Mouse (Mus musculus) CH12.LX (cell line): Measurements from ENCODE around the gene Ccdc162. TPM values are rescaled to one million over a fixed set of nuclear protein-coding genes. Genes with fewer than 3 reads are reported as not detected.

Experiments used
- DNase-seq: peaks from one replicate; pipeline ENCODE4 v3.0.0-alpha.2; 2013; ENCODE audit errors: extremely low read depth
- H3K27ac ChIP-seq: 2 replicates; pipeline ENCODE4 v1.5.1; 2012; ENCODE audit warnings: low read depth, mild to moderate bottlenecking, control low read depth, moderate library complexity; ENCODE audit not compliant: insufficient read depth
- H3K27me3 ChIP-seq: replicated peaks from 2 replicates; pipeline ENCODE3; 2012; ENCODE audit warnings: inconsistent platforms
- H3K36me3 ChIP-seq, 2 experiments: replicated peaks in 1 of 2; 2 replicates each; pipeline versions ENCODE3 to v1.6.1; 2012; ENCODE audit warnings: inconsistent platforms in 1 of 2, low read length in 1 of 2, mild to moderate bottlenecking in 1 of 2, mixed read lengths in 1 of 2, moderate library complexity in 1 of 2; ENCODE audit not compliant: control insufficient read depth in 1 of 2, insufficient read depth in 1 of 2
- H3K4me1 ChIP-seq, 2 experiments: 2 replicates each; pipeline ENCODE4 v1.6.1; 2012; ENCODE audit warnings: inconsistent platforms in 1 of 2, moderate library complexity in 1 of 2; ENCODE audit not compliant: insufficient read depth in 2 of 2, control insufficient read depth in 1 of 2
- H3K4me2 ChIP-seq: 2 replicates; pipeline ENCODE4 v1.6.1; 2012; ENCODE audit warnings: low read depth, mild to moderate bottlenecking, control low read depth; ENCODE audit not compliant: poor library complexity, insufficient read depth, severe bottlenecking
- H3K4me3 ChIP-seq, 3 experiments: fragments of 150-350 bp in 1 of 3; sonication (generic) in 1 of 3; replicated peaks in 1 of 3; 2 replicates each; pipeline versions ENCODE3 to v1.5.1; 2011 to 2012; ENCODE audit warnings: low read depth in 2 of 3, low read length in 2 of 3, mild to moderate bottlenecking in 2 of 3, moderate library complexity in 2 of 3, control low read depth in 1 of 3, improper control_type of control experiment in 1 of 3, inconsistent platforms in 1 of 3, mixed read lengths in 1 of 3; ENCODE audit not compliant: poor library complexity in 1 of 3
- H3K79me2 ChIP-seq: replicated peaks from 2 replicates; pipeline ENCODE4 v1.6.1; 2012; ENCODE audit warnings: mild to moderate bottlenecking, moderate library complexity; ENCODE audit not compliant: control insufficient read depth, poor library complexity, insufficient read depth, severe bottlenecking; ENCODE audit errors: extremely low read depth
- H3K9ac ChIP-seq: 2 replicates; pipeline ENCODE4 v1.6.1; 2012; ENCODE audit warnings: low read depth, mild to moderate bottlenecking, control low read depth, moderate library complexity; ENCODE audit not compliant: insufficient read depth
- H3K9me3 ChIP-seq: replicated peaks from 2 replicates; pipeline ENCODE3; 2012; ENCODE audit warnings: low read length, inconsistent platforms, mixed read lengths
- BHLHE40 ChIP-seq: IDR thresholded peaks from 2 replicates; pipeline ENCODE4 v1.6.1; 2011; ENCODE audit warnings: mild to moderate bottlenecking, low read depth, low read length, improper control_type of control experiment
- CHD1 ChIP-seq: IDR thresholded peaks from 2 replicates; pipeline ENCODE4 v1.6.1; 2012; ENCODE audit warnings: low read depth, low read length, improper control_type of control experiment, inconsistent platforms
- CHD2 ChIP-seq: IDR thresholded peaks from 2 replicates; pipeline ENCODE4 v1.6.1; 2011; ENCODE audit warnings: low read length, improper control_type of control experiment
- ELF1 ChIP-seq: IDR thresholded peaks from 2 replicates; pipeline ENCODE4 v1.6.1; 2014; ENCODE audit warnings: low read depth, mild to moderate bottlenecking, inconsistent platforms, low read length, improper control_type of control experiment
- EP300 ChIP-seq: IDR thresholded peaks from 2 replicates; pipeline ENCODE4 v1.6.1; 2011; ENCODE audit warnings: low read length, improper control_type of control experiment
- IRF4 ChIP-seq: IDR thresholded peaks from 2 replicates; pipeline ENCODE4 v1.6.1; 2014; ENCODE audit warnings: low read depth, mild to moderate bottlenecking, inconsistent platforms, low read length, improper control_type of control experiment
- MAFK ChIP-seq: IDR thresholded peaks from 2 replicates; pipeline ENCODE4 v1.6.1; 2011; ENCODE audit warnings: low read length, improper control_type of control experiment; ENCODE audit not compliant: insufficient replicate concordance
- MAZ ChIP-seq: IDR thresholded peaks from 2 replicates; pipeline ENCODE4 v1.6.1; 2012; ENCODE audit warnings: low read depth, mild to moderate bottlenecking, inconsistent platforms, low read length, improper control_type of control experiment, moderate library complexity
- MXI1 ChIP-seq: IDR thresholded peaks from 2 replicates; pipeline ENCODE4 v1.6.1; 2011; ENCODE audit warnings: mild to moderate bottlenecking, low read depth, low read length, improper control_type of control experiment
- MYC ChIP-seq: IDR thresholded peaks from 2 replicates; pipeline ENCODE4 v1.6.1; 2011; ENCODE audit warnings: low read depth, mild to moderate bottlenecking, improper control_type of control experiment, low read length
- NELFE ChIP-seq: IDR thresholded peaks from 2 replicates; pipeline ENCODE4 v1.6.1; 2011; ENCODE audit warnings: low read depth, low read length, improper control_type of control experiment
- POLR2A ChIP-seq: IDR thresholded peaks from 2 replicates; pipeline ENCODE4 v1.6.1; 2011; ENCODE audit warnings: low read depth, mild to moderate bottlenecking, improper control_type of control experiment, low read length
- RAD21 ChIP-seq: IDR thresholded peaks from 2 replicates; pipeline ENCODE4 v1.6.1; 2011; ENCODE audit warnings: low read depth, mild to moderate bottlenecking, low read length, improper control_type of control experiment, moderate library complexity
- RCOR1 ChIP-seq: conservative IDR thresholded peaks from 2 replicates; pipeline ENCODE4 v1.6.1; 2012; ENCODE audit warnings: low read depth, mild to moderate bottlenecking, inconsistent platforms, low read length, improper control_type of control experiment
- SIN3A ChIP-seq: IDR thresholded peaks from 2 replicates; pipeline ENCODE4 v1.6.1; 2012; ENCODE audit warnings: low read length, improper control_type of control experiment, inconsistent platforms
- TBP ChIP-seq: conservative IDR thresholded peaks from 2 replicates; pipeline ENCODE4 v1.6.1; 2011; ENCODE audit warnings: low read depth, low read length, improper control_type of control experiment
- USF1 ChIP-seq: IDR thresholded peaks from 2 replicates; pipeline ENCODE4 v1.6.1; 2014; ENCODE audit warnings: low read depth, mild to moderate bottlenecking, inconsistent platforms, low read length, improper control_type of control experiment
- ZKSCAN1 ChIP-seq: IDR thresholded peaks from 2 replicates; pipeline ENCODE4 v1.6.1; 2012; ENCODE audit warnings: low read depth, inconsistent platforms, low read length, improper control_type of control experiment, borderline replicate concordance
- dilution Hi-C: fragments of 300-500 bp; cut with MboI; formaldehyde crosslinking; loops from 2 replicates; pipeline ENCODE4 v1.14.3; 2020; ENCODE audit warnings: low sequenced_read_pairs; ENCODE audit not compliant: extremely low pct_unique_long_range_greater_than_20kb, extremely low pct_ligation_motif_present
- in situ Hi-C: fragments of 300-500 bp; cut with MboI; formaldehyde crosslinking; loops from 3 replicates; pipeline ENCODE4 v1.14.3; 2019; ENCODE audit warnings: low sequenced_read_pairs, low pct_ligation_motif_present, low pct_unique_long_range_greater_than_20kb, mixed read lengths
- polyA plus RNA-seq: library from polyadenylated mRNA; unstranded; fragments of >175 nt; gene quantifications from 2 replicates; pipeline ENCODE4 v1.2.1, GENCODE M21; 2012; ENCODE audit warnings: low read depth; ENCODE audit not compliant: insufficient read length
- total RNA-seq, 2 experiments: library from RNA; depleted of rRNA; stranded (reverse); fragments of 300-350 nt in 1 of 2; fragments of >200 nt in 1 of 2; gene quantifications; 2 replicates each; pipeline ENCODE4 v1.2.3; 2012 to 2014

Gene Ccdc162
- total and polyA plus RNA-seq, 3 experiments = 0.64 to 1.3 (median 1.3) TPM

GRCm38 (mm10) chr10:41763741-41764385 lies 47.4 kb upstream of the Ccdc162 start:
- no peak for TF ChIP-seq IRF4
- TF ChIP-seq, all 38 proteins: peak for 0
- dilution Hi-C loops (no loop called here), in situ Hi-C loops (no loop called here)
- Histone ChIP-seq H3K9me3 (no peaks in the 10 kb centered on the region), H3K4me3 (no peak overlapping the region), H3K9ac (no peak overlapping the region), H3K79me2 (0 out of 2 replicates have a peak, but pooled peaks cover 3% of the 10 kb centered on the region), H3K4me1 (peaks cover 2 to 17% of the 10 kb centered on the region in 2 experiments; a peak in 3 of 4 replicates), H3K36me3 (peaks cover 0 to 24% of the 10 kb centered on the region in 2 experiments), H3K4me2 (no peak overlapping the region), H3K27ac (no peak overlapping the region), H3K27me3 (no peaks in the 10 kb centered on the region)
- no peak for DNase-seq

DNA sequence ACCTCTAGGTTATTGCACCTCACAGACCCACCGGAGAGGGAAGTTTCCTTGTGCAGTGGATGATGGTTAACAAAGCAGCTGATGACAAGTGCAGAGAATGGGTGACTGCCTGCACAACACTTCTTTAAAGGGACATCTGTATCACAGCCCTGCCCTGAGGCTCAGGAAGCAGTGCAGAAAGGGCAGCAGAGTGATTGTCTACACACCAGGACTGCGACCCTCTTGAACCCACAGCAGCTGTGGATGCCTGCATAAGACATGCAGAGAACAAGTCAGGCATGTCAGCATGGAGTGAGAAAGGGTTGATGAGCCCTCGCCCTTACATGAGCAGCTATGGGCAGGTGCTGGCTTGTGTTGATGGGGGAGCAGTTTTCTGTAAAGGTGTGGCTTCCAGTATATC lies 44.4 kb upstream of the Ccdc162 start:
- no peaks in the 10 kb centered on the region for H3K27me3 ChIP-seq
- dilution Hi-C loops (no loop called here), in situ Hi-C loops (no loop called here)
- H3K9ac ChIP-seq = no peak overlapping the region
- no peak for DNase-seq
- H3K4me2 ChIP-seq = no peak overlapping the region
- H3K4me3 ChIP-seq = no peak overlapping the region
- H3K9me3 ChIP-seq = no peaks in the 10 kb centered on the region
- peaks cover 0 to 30% of the 10 kb centered on the region in 2 experiments for H3K36me3 ChIP-seq
- TF ChIP-seq IRF4 = no peak
- no peak for TF ChIP-seq RAD21
- no peak for TF ChIP-seq EP300
- TF ChIP-seq MXI1 = no peak
- no peak for TF ChIP-seq ELF1
- no peak for TF ChIP-seq CHD2
- no peak for TF ChIP-seq BHLHE40
- TF ChIP-seq NELFE = no peak
- TF ChIP-seq POLR2A = no peak
- no peak for TF ChIP-seq CHD1
- TF ChIP-seq MAZ = no peak
- TF ChIP-seq MYC = no peak
- no peak for TF ChIP-seq RCOR1
- H3K27ac ChIP-seq = no peak overlapping the region
- peaks cover 0 to 9% of the 10 kb centered on the region in 2 experiments; a peak in 2 of 4 replicates for H3K4me1 ChIP-seq
- no peaks in the 10 kb centered on the region for H3K79me2 ChIP-seq

DNA sequence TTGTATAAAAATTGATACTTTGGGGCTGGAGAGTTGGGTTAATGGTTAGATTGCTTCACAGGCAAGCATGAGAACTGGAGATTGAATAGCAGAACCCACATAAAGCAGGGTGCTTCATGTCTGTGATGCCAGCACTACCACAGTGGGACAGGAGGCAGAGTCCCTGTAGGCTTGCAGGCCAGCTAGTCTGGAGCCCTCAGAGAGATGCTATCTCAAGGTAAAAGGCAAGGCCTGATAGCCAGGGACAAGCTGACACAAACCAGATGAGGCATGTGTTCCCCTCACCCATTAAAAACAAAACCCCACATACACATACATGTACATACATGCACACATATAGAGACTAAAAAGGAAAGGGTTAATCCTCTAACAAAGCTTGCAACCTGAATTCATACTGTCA lies 41.6 kb upstream of the Ccdc162 start:
- dilution Hi-C loops (no loop called here), in situ Hi-C loops (no loop called here)
- H3K4me1 ChIP-seq = no peaks in the 10 kb centered on the region
- no peak overlapping the region for H3K9ac ChIP-seq
- H3K4me3 ChIP-seq = no peak overlapping the region
- H3K36me3 ChIP-seq = peaks cover 0 to 40% of the 10 kb centered on the region in 2 experiments
- H3K79me2 ChIP-seq = no peaks in the 10 kb centered on the region
- H3K4me2 ChIP-seq = no peak overlapping the region
- TF ChIP-seq USF1 (no peak), CHD1 (no peak), SIN3A (no peak), RCOR1 (no peak), TBP (no peak), MAFK (no peak), CHD2 (no peak), ZKSCAN1 (no peak)
- H3K9me3 ChIP-seq = no peaks in the 10 kb centered on the region
- H3K27ac ChIP-seq = no peak overlapping the region
- no peaks in the 10 kb centered on the region for H3K27me3 ChIP-seq
- no peak for DNase-seq
